Mouse (Mus musculus) thymus, adult 2 months (tissue): ENCODE results near the gene Zfp553. TPM values are rescaled to one million over a fixed set of nuclear protein-coding genes. Genes with fewer than 3 reads are reported as not detected.

Experiments
- DNase-seq: peaks from one replicate; pipeline ENCODE4 v3.0.0; 2021
- H3K27ac ChIP-seq: fragments of 200-500 bp; 2 replicates; pipeline ENCODE4 v1.5.1; 2012; ENCODE audit warnings: low read length, control low read depth; ENCODE audit not compliant: control insufficient read depth, insufficient read depth
- H3K27me3 ChIP-seq: fragments of 200-500 bp; 2 replicates; pipeline ENCODE4 v1.6.1; 2012; ENCODE audit warnings: mild to moderate bottlenecking, low read length, moderate library complexity, mixed read lengths; ENCODE audit not compliant: control insufficient read depth, insufficient read depth
- H3K36me3 ChIP-seq: fragments of 200-500 bp; 2 replicates; pipeline ENCODE4 v1.6.1; 2012; ENCODE audit warnings: mild to moderate bottlenecking, low read length, moderate library complexity; ENCODE audit not compliant: control insufficient read depth, insufficient read depth
- H3K4me1 ChIP-seq: fragments of 200-500 bp; replicated peaks from 2 replicates; pipeline ENCODE4 v1.6.1; 2012; ENCODE audit warnings: low read length; ENCODE audit not compliant: control insufficient read depth, insufficient read depth
- H3K4me3 ChIP-seq: fragments of 200-500 bp; 2 replicates; pipeline ENCODE4 v1.5.1; 2012; ENCODE audit warnings: mild to moderate bottlenecking, low read length, control low read depth, moderate library complexity; ENCODE audit not compliant: control insufficient read depth, insufficient read depth
- CTCF ChIP-seq: fragments of 200-500 bp; IDR thresholded peaks from 2 replicates; pipeline ENCODE4 v1.5.1; 2012; ENCODE audit warnings: mild to moderate bottlenecking, control low read depth, low read length, moderate library complexity, borderline replicate concordance; ENCODE audit not compliant: control insufficient read depth, poor library complexity, insufficient read depth; ENCODE audit errors: extremely low read depth
- POLR2A ChIP-seq: fragments of 200-500 bp; IDR thresholded peaks from 2 replicates; pipeline ENCODE4 v1.6.1; 2012; ENCODE audit warnings: mild to moderate bottlenecking, low read length, control low read depth, moderate library complexity; ENCODE audit not compliant: control insufficient read depth, poor library complexity, insufficient read depth; ENCODE audit errors: extremely low read depth
- WGBS: fragments of 180-500 bp; shearing (Covaris S2); methylation state at CpG from one replicate; pipeline ENCODE4 v1.1.7; 2018; 5-methylcytosine and 5-hydroxymethylcytosine counted together
- polyA plus RNA-seq: library from polyadenylated mRNA; depleted of rRNA; stranded (reverse); fragments of >200 nt; gene quantifications from 2 replicates; pipeline ENCODE4 v1.2.3, GENCODE M21; 2012

Gene Zfp553
- polyA plus RNA-seq, 1 experiment = 30.4 TPM

- H3K4me3 ChIP-seq = no peak overlapping the region
- H3K36me3 ChIP-seq = no peaks in the 10 kb centered on the region
- no peak overlapping the region for H3K27ac ChIP-seq
- WGBS = 91% methylated on average over 2 of the region's 2 CpGs
- peaks cover 12% of the 10 kb centered on the region for H3K4me1 ChIP-seq
- no peaks in the 10 kb centered on the region for H3K27me3 ChIP-seq
- no peak for TF ChIP-seq POLR2A
- no peak for TF ChIP-seq CTCF
- DNase-seq = no peak
Measured at GRCm38 (mm10) chr7:127270256-127270655, 37.4 kb downstream of the Zfp553 start.

- no peaks in the 10 kb centered on the region for H3K27me3 ChIP-seq
- H3K4me3 ChIP-seq = no peak overlapping the region
- no peak for DNase-seq
- H3K27ac ChIP-seq = no peak overlapping the region
- TF ChIP-seq POLR2A (no peak), CTCF (no peak)
- 93% methylated on average over 5 of the region's 5 CpGs for WGBS
- H3K36me3 ChIP-seq = no peaks in the 10 kb centered on the region
- peaks cover 12% of the 10 kb centered on the region for H3K4me1 ChIP-seq
Measured at GRCm38 (mm10) chr7:127270666-127271065, 37.8 kb downstream of the Zfp553 start.

- no peak for DNase-seq
- Histone ChIP-seq H3K36me3 (no peaks in the 10 kb centered on the region), H3K4me3 (no peak overlapping the region), H3K4me1 (peaks cover 12% of the 10 kb centered on the region), H3K27me3 (no peaks in the 10 kb centered on the region), H3K27ac (no peak overlapping the region)
- 95% methylated on average over 4 of the region's 4 CpGs for WGBS
- TF ChIP-seq CTCF (no peak), POLR2A (no peak)
Measured at GRCm38 (mm10) chr7:127271093-127271492, 38.2 kb downstream of the Zfp553 start.

- 98% methylated on average over 15 of the region's 15 CpGs for WGBS
- Histone ChIP-seq H3K36me3 (no peaks in the 10 kb centered on the region), H3K4me3 (peak overlapping the region; percentile 7; the same call in 1 of the 2 replicates), H3K27me3 (no peaks in the 10 kb centered on the region), H3K27ac (no peak overlapping the region), H3K4me1 (peaks cover 12% of the 10 kb centered on the region)
- no peak for DNase-seq
- TF ChIP-seq POLR2A (no peak), CTCF (no peak)
Measured at GRCm38 (mm10) chr7:127272566-127272965, 39.7 kb downstream of the Zfp553 start.

DNA sequence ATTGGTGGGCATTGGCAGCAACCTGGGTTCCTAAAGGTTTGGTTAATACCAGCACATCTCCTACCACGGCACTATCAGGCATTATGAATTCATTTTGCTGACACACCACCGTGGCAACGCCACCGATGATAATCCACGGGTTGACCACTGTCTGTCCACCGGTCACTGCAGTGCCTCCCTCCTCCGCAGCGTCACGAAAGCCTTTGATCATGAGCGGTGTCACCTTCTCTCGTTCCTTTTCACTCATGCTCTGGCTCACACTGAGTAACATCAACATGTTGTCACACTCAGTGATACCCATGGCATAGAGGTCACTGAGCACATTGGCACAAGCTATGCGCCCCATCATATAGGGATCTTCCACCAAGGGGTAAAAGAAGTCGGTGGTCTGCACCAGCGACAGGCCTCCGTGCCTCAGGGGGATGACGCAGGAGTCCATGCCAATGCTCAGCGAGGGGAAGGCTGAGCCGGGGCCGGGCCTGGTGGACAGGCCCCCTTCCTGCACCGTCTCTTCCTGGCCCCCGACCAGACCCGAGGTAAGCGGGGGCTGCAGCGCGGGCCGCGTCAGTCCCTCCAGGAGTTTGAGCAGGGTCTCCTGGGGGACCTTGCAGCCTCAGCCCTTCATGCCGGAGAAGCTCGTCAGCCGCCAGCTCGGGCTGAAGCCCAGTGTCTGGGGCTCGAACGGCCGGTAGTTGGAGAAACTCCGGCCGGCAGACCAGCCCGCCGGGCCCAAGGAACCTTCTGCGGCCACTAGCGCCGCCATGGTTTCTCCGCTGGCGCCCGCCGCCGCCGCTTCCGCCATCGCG, 40.5 kb downstream of the Zfp553 start:
- peaks cover 16% of the 10 kb centered on the region for H3K4me1 ChIP-seq
- no peaks in the 10 kb centered on the region for H3K36me3 ChIP-seq
- H3K27me3 ChIP-seq = no peaks in the 10 kb centered on the region
- no peak overlapping the region for H3K27ac ChIP-seq
- no peak for TF ChIP-seq POLR2A
- TF ChIP-seq CTCF = peak; percentile 27; the same call in 1 of the 2 replicates
- H3K4me3 ChIP-seq = peak overlapping the region; percentile 63
- 9% methylated on average over 50 of the region's 50 CpGs for WGBS
- peak; percentile 53 for DNase-seq

DNA sequence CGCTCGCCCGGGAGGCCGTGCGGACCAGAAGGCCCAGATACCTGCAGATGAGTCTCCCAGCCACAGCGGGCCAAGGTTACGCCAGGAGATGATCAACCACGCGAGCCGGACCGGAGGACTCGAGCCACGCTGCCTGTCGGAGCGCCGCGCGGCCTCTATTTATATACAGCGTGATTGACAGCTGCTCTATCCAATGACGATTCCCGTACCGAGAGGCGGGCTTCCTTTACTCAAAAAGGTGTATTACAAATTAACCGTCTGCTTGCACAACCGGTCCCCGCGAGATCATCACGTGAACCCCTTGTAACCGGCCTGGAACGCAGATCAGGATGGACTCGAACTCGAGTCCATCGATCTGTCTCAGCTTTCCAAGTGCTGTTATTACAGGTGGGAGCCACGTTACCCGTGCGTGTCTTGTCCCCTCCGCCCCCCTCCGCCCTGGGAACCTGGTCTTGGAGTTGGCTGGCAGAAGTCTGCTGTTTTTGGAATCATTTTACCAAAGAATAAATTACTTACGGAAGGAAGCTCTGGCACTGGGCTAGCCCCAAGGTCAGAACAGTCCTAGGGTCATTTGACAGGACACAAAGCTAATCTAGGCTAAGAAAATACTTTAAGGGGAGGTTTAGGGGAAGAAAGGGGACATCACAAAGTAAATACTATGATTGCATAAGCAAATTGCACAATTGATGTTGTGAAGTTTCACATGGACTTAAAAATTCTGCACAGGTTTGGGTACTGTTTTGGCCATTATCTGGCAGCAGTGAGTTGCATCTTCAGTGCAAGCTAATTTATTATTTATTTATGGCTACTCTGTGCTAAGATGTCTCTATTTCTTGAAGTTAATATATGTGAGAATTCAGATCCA, 41.3 kb downstream of the Zfp553 start, which contains the start of gene Sephs2:
Sephs2 (minus strand) TSS at position 131 of the 865 bp plus-strand sequence.
- TF ChIP-seq POLR2A (peak; percentile 93), CTCF (no peak)
- WGBS = 4% methylated on average over 39 of the region's 39 CpGs
- Histone ChIP-seq H3K27ac (no peak within 1 kb of the TSS), H3K4me3 (peak within 1 kb of the TSS; percentile 63), H3K36me3 (no peaks in the 10 kb centered on the region), H3K4me1 (peaks cover 23% of the 10 kb centered on the region), H3K27me3 (no peaks in the 10 kb centered on the region)
- peak; percentile 92 for DNase-seq
